Mouse (Mus musculus) forebrain, embryonic 11.5 days (tissue): ENCODE measurements around the gene Zp3. TPM values are rescaled to one million over a fixed set of nuclear protein-coding genes. Genes with fewer than 3 reads are reported as not detected.
A peak's percentile ranks its signal among the peaks of the same experiment; 100 is the strongest.

Experiments
- ATAC-seq: fragments of 200-750 bp; cut with Nextera tagmentation; replicated peaks from 2 replicates; pipeline ENCODE4 v1.8.0; 2017; ENCODE audit warnings: moderate TSS enrichment; ENCODE audit not compliant: low FRiP score
- DNase-seq: peaks from one replicate; pipeline ENCODE4 v3.0.0-alpha.2; 2017; ENCODE audit warnings: low spot score
- H3K27ac ChIP-seq: fragments of 300-500 bp; sonication (generic); 2 replicates; pipeline ENCODE4 v1.5.1; 2014; ENCODE audit warnings: low read depth, low read length
- H3K27me3 ChIP-seq: fragments of 300-500 bp; sonication (generic); 2 replicates; pipeline ENCODE4 v1.6.1; 2014; ENCODE audit warnings: mild to moderate bottlenecking, low read length, mixed read lengths; ENCODE audit not compliant: control insufficient read depth, insufficient read depth
- H3K36me3 ChIP-seq: fragments of 300-500 bp; sonication (generic); 2 replicates; pipeline ENCODE4 v1.6.1; 2014; ENCODE audit warnings: mild to moderate bottlenecking, low read length, moderate library complexity, mixed read lengths; ENCODE audit not compliant: control insufficient read depth, insufficient read depth
- H3K4me1 ChIP-seq: fragments of 300-500 bp; sonication (generic); replicated peaks from 2 replicates; pipeline ENCODE4 v1.6.1; 2014; ENCODE audit warnings: low read length, mixed read lengths; ENCODE audit not compliant: control insufficient read depth, insufficient read depth
- H3K4me2 ChIP-seq: fragments of 300-500 bp; sonication (generic); 2 replicates; pipeline ENCODE4 v1.6.1; 2014; ENCODE audit warnings: low read depth, mild to moderate bottlenecking, low read length, moderate library complexity, mixed read lengths; ENCODE audit not compliant: severe bottlenecking
- H3K4me3 ChIP-seq: fragments of 300-500 bp; sonication (generic); 2 replicates; pipeline ENCODE4 v1.5.1; 2014; ENCODE audit warnings: low read depth, low read length
- H3K9ac ChIP-seq: fragments of 300-500 bp; sonication (generic); 2 replicates; pipeline ENCODE4 v1.6.1; 2014; ENCODE audit warnings: low read length
- H3K9me3 ChIP-seq: fragments of 300-500 bp; sonication (generic); 2 replicates; pipeline ENCODE4 v1.6.1; 2016; ENCODE audit warnings: low read length, mixed read lengths; ENCODE audit not compliant: control insufficient read depth
- WGBS: fragments of 180-500 bp; shearing (Covaris S2); extraction: QIAGEN DNeasy Blood & Tissue Kit; methylation state at CpG from one replicate; pipeline ENCODE4 v1.1.7; 2014; 5-methylcytosine and 5-hydroxymethylcytosine counted together
- polyA plus RNA-seq: library from polyadenylated mRNA; unstranded; fragments of >200 nt; fragmentation: Nextera tagmentation; extraction: Ambion mirVana; gene quantifications from 2 replicates; pipeline ENCODE4 v1.2.1, GENCODE M21; 2014

The Zp3 gene
- polyA plus RNA-seq, 1 experiment from 2014 or later: not detected

GRCm38 (mm10) chr5:135966866-135967265 is 13.0 kb upstream of the Zp3 start:
- Histone ChIP-seq H3K9me3 (no peaks in the 10 kb centered on the region), H3K27me3 (peaks cover 2% of the 10 kb centered on the region; the same call in 1 of the 2 replicates), H3K9ac (no peak overlapping the region), H3K4me3 (no peak overlapping the region), H3K4me1 (peaks cover 7% of the 10 kb centered on the region; the same call in 1 of the 2 replicates), H3K4me2 (no peak overlapping the region), H3K36me3 (no peaks in the 10 kb centered on the region), H3K27ac (no peak overlapping the region)
- DNase-seq: no peak
- ATAC-seq: no peak
- WGBS: 66% methylated on average over 9 of the region's 9 CpGs

GRCm38 (mm10) chr5:135968781-135969180 is 11.1 kb upstream of the Zp3 start:
- WGBS: 62% methylated on average over 1 of the region's 1 CpGs
- Histone ChIP-seq H3K4me2 (no peak overlapping the region), H3K27me3 (peaks cover 2% of the 10 kb centered on the region; the same call in 1 of the 2 replicates), H3K36me3 (no peaks in the 10 kb centered on the region), H3K27ac (no peak overlapping the region), H3K9me3 (no peaks in the 10 kb centered on the region), H3K4me1 (peaks cover 4% of the 10 kb centered on the region; the same call in 1 of the 2 replicates), H3K9ac (no peak overlapping the region), H3K4me3 (no peak overlapping the region)
- DNase-seq (no peak), ATAC-seq (no peak)

- ATAC-seq (no peak), DNase-seq (no peak)
- Histone ChIP-seq H3K4me3 (no peak overlapping the region), H3K36me3 (no peaks in the 10 kb centered on the region), H3K27ac (no peak overlapping the region), H3K9me3 (no peaks in the 10 kb centered on the region), H3K9ac (no peak overlapping the region), H3K4me1 (peaks cover 4% of the 10 kb centered on the region; the same call in 1 of the 2 replicates), H3K27me3 (peaks cover 2% of the 10 kb centered on the region; the same call in 1 of the 2 replicates), H3K4me2 (no peak overlapping the region)
- 86% methylated on average over 6 of the region's 6 CpGs for WGBS
Observed at GRCm38 (mm10) chr5:135970247-135970646, 9.7 kb upstream of the Zp3 start.

- H3K36me3 ChIP-seq: no peaks in the 10 kb centered on the region
- DNase-seq (no peak), ATAC-seq (no peak)
- no peaks in the 10 kb centered on the region for H3K4me1 ChIP-seq
- H3K4me2 ChIP-seq: no peak overlapping the region
- no peak overlapping the region for H3K4me3 ChIP-seq
- H3K27ac ChIP-seq: no peak overlapping the region
- 88% methylated on average over 7 of the region's 7 CpGs for WGBS
- no peaks in the 10 kb centered on the region for H3K27me3 ChIP-seq
- no peaks in the 10 kb centered on the region for H3K9me3 ChIP-seq
- no peak overlapping the region for H3K9ac ChIP-seq
Observed at GRCm38 (mm10) chr5:135971876-135972275, 8.0 kb upstream of the Zp3 start.

- no peaks in the 10 kb centered on the region for H3K4me1 ChIP-seq
- no peak within 1 kb of the TSS for H3K4me3 ChIP-seq
- H3K9me3 ChIP-seq: no peaks in the 10 kb centered on the region
- 19% methylated on average over 8 of the region's 9 CpGs for WGBS
- H3K27me3 ChIP-seq: no peaks in the 10 kb centered on the region
- H3K36me3 ChIP-seq: no peaks in the 10 kb centered on the region
- H3K27ac ChIP-seq: no peak within 1 kb of the TSS
- no peak within 1 kb of the TSS for H3K9ac ChIP-seq
- no peak within 1 kb of the TSS for H3K4me2 ChIP-seq
- ATAC-seq (no peak), DNase-seq (no peak)
Observed at GRCm38 (mm10) chr5:135974365-135974764, 5.5 kb upstream of the Zp3 start, which contains the start of gene Ssc4d. TSS of gene Ssc4d (minus strand) at chr5:135974531.

GRCm38 (mm10) chr5:135975893-135976668 is 3.8 kb upstream of the Zp3 start:
- WGBS: 94% methylated on average over 8 of the region's 8 CpGs
- DNase-seq (no peak), ATAC-seq (no peak)
- Histone ChIP-seq H3K27ac (no peak overlapping the region), H3K9me3 (no peaks in the 10 kb centered on the region), H3K4me3 (no peak overlapping the region), H3K27me3 (no peaks in the 10 kb centered on the region), H3K36me3 (no peaks in the 10 kb centered on the region), H3K4me2 (no peak overlapping the region), H3K4me1 (no peaks in the 10 kb centered on the region), H3K9ac (no peak overlapping the region)

GRCm38 (mm10) chr5:135979381-135979780 is 518 bp upstream of the Zp3 start:
- Histone ChIP-seq H3K4me1 (no peaks in the 10 kb centered on the region), H3K9me3 (no peaks in the 10 kb centered on the region), H3K36me3 (no peaks in the 10 kb centered on the region), H3K27ac (no peak overlapping the region), H3K27me3 (no peaks in the 10 kb centered on the region), H3K9ac (no peak overlapping the region), H3K4me2 (no peak overlapping the region), H3K4me3 (no peak overlapping the region)
- WGBS: 80% methylated on average over 5 of the region's 5 CpGs
- DNase-seq: no peak
- ATAC-seq: no peak

- ATAC-seq (0 out of 2 replicates have a peak, but pooled peaks have one; percentile 39), DNase-seq (peak; percentile 80)
- H3K4me1 ChIP-seq: no peaks in the 10 kb centered on the region
- H3K27me3 ChIP-seq: no peaks in the 10 kb centered on the region
- WGBS: 41% methylated on average over 6 of the region's 6 CpGs
- H3K27ac ChIP-seq: no peak overlapping the region
- H3K9me3 ChIP-seq: no peaks in the 10 kb centered on the region
- H3K9ac ChIP-seq: no peak overlapping the region
- no peak overlapping the region for H3K4me3 ChIP-seq
- no peaks in the 10 kb centered on the region for H3K36me3 ChIP-seq
- H3K4me2 ChIP-seq: no peak overlapping the region
Observed at GRCm38 (mm10) chr5:135982398-135982797, 2.5 kb downstream of the Zp3 start.
